Comparison of ENCODE assay signal across 20 mouse cellular contexts in the genomic region with DNA sequence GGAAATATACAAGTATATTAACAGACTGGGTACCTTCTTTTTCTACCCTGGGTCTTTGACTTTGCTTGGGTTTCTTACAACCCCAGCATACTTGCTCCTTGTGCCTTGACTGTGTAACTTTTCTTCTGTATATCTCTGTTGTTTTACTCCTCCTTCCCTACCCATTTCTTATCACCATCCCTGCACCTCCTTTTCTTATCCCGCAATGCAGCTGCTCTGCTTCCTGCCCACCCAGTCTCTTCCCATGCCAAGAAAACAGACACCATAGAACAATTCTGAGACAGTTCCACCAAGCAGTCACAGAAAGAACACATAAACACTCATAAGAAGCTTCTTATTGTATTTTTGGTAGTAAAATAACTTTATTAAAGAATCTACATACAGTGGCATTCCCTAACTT.
DNase-seq lines count a peak whose midpoint lies in the region; ATAC-seq lines count a peak whose summit lies in the region.
"Had no signal": no experiment of that assay in that cellular context is flagged by ENCODE, and none has a peak within 500 bp of the region (broad histone marks: within the 10 kb centered on the region; RNA-seq: fewer than 3 reads in every experiment).

No protein-coding gene starts in this region.

- H3K9ac ChIP-seq in liver, embryonic 12.5 days, result peak overlapping the region; percentile 62
- H3K9ac ChIP-seq: embryonic facial prominence, embryonic 13.5 days; forebrain, embryonic 12.5 days; limb, embryonic 12.5 days; neural tube, embryonic 15.5 days had no signal

- peak overlapping the region; percentile 52 for H3K4me2 ChIP-seq in liver, embryonic 12.5 days
- H3K4me2 ChIP-seq: embryonic facial prominence, embryonic 13.5 days; forebrain, embryonic 12.5 days; limb, embryonic 12.5 days; midbrain, embryonic 11.5 days; neural tube, embryonic 15.5 days had no signal

- peak; percentile 91 for ATAC-seq in liver, embryonic 12.5 days
- ATAC-seq: hindbrain, embryonic 16.5 days; lung, postnatal 0 days had no signal

- H3K27me3 ChIP-seq in liver, embryonic 12.5 days (replicated peaks), result no peaks in the 10 kb centered on the region
- H3K27me3 ChIP-seq: embryonic facial prominence, embryonic 13.5 days; forebrain, embryonic 12.5 days; limb, embryonic 12.5 days; neural tube, embryonic 15.5 days had no signal

- 6% methylated on average over 1 of the region's 1 CpGs for WGBS in liver, embryonic 12.5 days (ENCODE audit: insufficient replicate concordance)

- no peaks in the 10 kb centered on the region for H3K36me3 ChIP-seq in liver, embryonic 12.5 days
- H3K36me3 ChIP-seq: embryonic facial prominence, embryonic 13.5 days; forebrain, embryonic 12.5 days; neural tube, embryonic 15.5 days had no signal

- no peaks in the 10 kb centered on the region for H3K9me3 ChIP-seq in liver, embryonic 12.5 days (replicated peaks)
- H3K9me3 ChIP-seq: embryonic facial prominence, embryonic 13.5 days; forebrain, embryonic 12.5 days; limb, embryonic 12.5 days; neural tube, embryonic 15.5 days had no signal

- peaks cover 73% of the 10 kb centered on the region for H3K4me1 ChIP-seq in liver, embryonic 12.5 days
- H3K4me1 ChIP-seq: embryonic facial prominence, embryonic 13.5 days; forebrain, embryonic 12.5 days; neural tube, embryonic 15.5 days had no signal

- H3K27ac ChIP-seq in liver, embryonic 12.5 days, result peak overlapping the region; percentile 95
- H3K27ac ChIP-seq: embryonic facial prominence, embryonic 13.5 days; forebrain, embryonic 12.5 days; limb, embryonic 12.5 days; neural tube, embryonic 15.5 days had no signal

- peak; percentile 35 for DNase-seq in spleen, adult 12 weeks (ENCODE audit: low spot score)
- DNase-seq in spleen, adult 18-20 months, result no peak
- DNase-seq in c-Kit-positive CD71-positive TER-119-positive erythroid progenitor cells, embryonic 14.5 days (ENCODE audit: low spot score), result peak; percentile 84
- DNase-seq in layer of hippocampus, postnatal 25 days (ENCODE audit: extremely low spot score in 1 of 2, low spot score in 1 of 2), result no peak
- DNase-seq in lung, adult 18-20 months, result no peak
- DNase-seq in adipocyte (ENCODE audit: low spot score), result no peak
- DNase-seq: adrenal gland, postnatal 36 days; cerebellum, adult 11-12 months; heart, postnatal 10 days; kidney, adult 8-10 months; kidney, postnatal 36 days; thymus, adult 18-20 months had no signal

- 0 out of 2 replicates have a peak overlapping the region, but pooled peaks have one; percentile 2 for H3K4me3 ChIP-seq in liver, embryonic 12.5 days
- H3K4me3 ChIP-seq: embryonic facial prominence, embryonic 13.5 days; forebrain, embryonic 12.5 days; limb, embryonic 12.5 days; neural tube, embryonic 15.5 days had no signal

Comparison
In these comparisons a context has a peak if more than half of its experiments do, and no peak if none do; other contexts are left out.
1. DNase-seq: peak in spleen, adult 12 weeks (single experiment) and c-Kit-positive CD71-positive TER-119-positive erythroid progenitor cells, embryonic 14.5 days (single experiment); none in spleen, adult 18-20 months (0 of 2), layer of hippocampus, postnatal 25 days (0 of 2), lung, adult 18-20 months (0 of 2) and adipocyte (single experiment).